Mouse (Mus musculus) neural tube, embryonic 15.5 days (tissue): Measurements from ENCODE around the gene Bloc1s4. TPM values are rescaled to one million over a fixed set of nuclear protein-coding genes. Genes with fewer than 3 reads are reported as not detected.

ENCODE experiments used
- ATAC-seq: fragments of 200-750 bp; cut with Nextera tagmentation; 2 replicates; pipeline ENCODE4 v1.8.0; 2017; ENCODE audit warnings: mild to moderate bottlenecking, moderate TSS enrichment, moderate library complexity; ENCODE audit not compliant: low FRiP score
- H3K27ac ChIP-seq: fragments of 300-500 bp; sonication (generic); replicated peaks from 2 replicates; pipeline ENCODE4 v1.5.1; 2015; ENCODE audit warnings: mild to moderate bottlenecking, inconsistent platforms
- H3K27me3 ChIP-seq: fragments of 300-500 bp; sonication (generic); replicated peaks from 2 replicates; pipeline ENCODE4 v1.6.1; 2015; ENCODE audit warnings: inconsistent platforms
- H3K36me3 ChIP-seq: fragments of 300-500 bp; sonication (generic); 2 replicates; pipeline ENCODE4 v1.6.1; 2015; ENCODE audit warnings: inconsistent platforms
- H3K4me1 ChIP-seq: fragments of 300-500 bp; sonication (generic); 2 replicates; pipeline ENCODE4 v1.6.1; 2015; ENCODE audit warnings: inconsistent platforms
- H3K4me2 ChIP-seq: fragments of 300-500 bp; sonication (generic); 2 replicates; pipeline ENCODE4 v1.6.1; 2015; ENCODE audit warnings: inconsistent platforms, mild to moderate bottlenecking, moderate library complexity
- H3K4me3 ChIP-seq: fragments of 300-500 bp; sonication (generic); replicated peaks from 2 replicates; pipeline ENCODE4 v1.5.1; 2015; ENCODE audit warnings: mild to moderate bottlenecking, inconsistent platforms
- H3K9ac ChIP-seq: fragments of 300-500 bp; sonication (generic); replicated peaks from 2 replicates; pipeline ENCODE4 v1.6.1; 2015; ENCODE audit warnings: mild to moderate bottlenecking, inconsistent platforms
- H3K9me3 ChIP-seq: fragments of 300-500 bp; sonication (generic); replicated peaks from 2 replicates; pipeline ENCODE4 v1.6.1; 2016; ENCODE audit warnings: inconsistent platforms
- WGBS: fragments of 180-500 bp; shearing (Covaris S2); methylation state at CpG from one replicate; pipeline ENCODE4 v1.1.7; 2015; ENCODE audit warnings: mixed read lengths; 5-methylcytosine and 5-hydroxymethylcytosine counted together
- polyA plus RNA-seq: library from polyadenylated mRNA; unstranded; fragments of >200 nt; fragmentation: Nextera tagmentation; extraction: Ambion mirVana; gene quantifications from 2 replicates; pipeline ENCODE4 v1.2.1, GENCODE M21; 2015

Gene Bloc1s4
- polyA plus RNA-seq, 1 experiment from 2014 or later: 30.0 TPM

DNA sequence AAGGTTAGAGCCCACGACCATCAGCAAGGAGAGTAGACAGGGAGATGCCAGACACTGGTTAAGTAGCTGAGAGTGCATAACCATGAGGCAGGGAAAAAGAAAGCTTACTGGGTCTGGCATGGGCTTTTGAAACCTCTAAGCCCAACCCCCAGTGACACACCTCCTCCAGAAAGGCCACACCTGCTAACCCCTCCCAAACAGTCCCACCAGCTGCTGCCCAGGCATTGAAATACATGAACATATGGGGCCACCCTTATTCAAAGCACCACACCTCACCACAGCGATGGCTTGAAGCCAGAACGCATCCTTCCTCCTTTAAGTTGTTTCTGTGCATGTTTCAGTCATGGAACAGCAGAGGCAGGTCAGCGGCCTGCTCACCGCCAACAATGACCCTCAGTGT, 24.1 kb upstream of the Bloc1s4 start:
- Histone ChIP-seq H3K4me1 (peaks cover 2% of the 10 kb centered on the region), H3K4me3 (no peak overlapping the region), H3K4me2 (no peak overlapping the region), H3K27me3 (no peaks in the 10 kb centered on the region), H3K36me3 (no peaks in the 10 kb centered on the region), H3K9ac (no peak overlapping the region), H3K9me3 (no peaks in the 10 kb centered on the region), H3K27ac (no peak overlapping the region)
- 73% methylated on average over 5 of the region's 5 CpGs for WGBS
- no peak for ATAC-seq

DNA sequence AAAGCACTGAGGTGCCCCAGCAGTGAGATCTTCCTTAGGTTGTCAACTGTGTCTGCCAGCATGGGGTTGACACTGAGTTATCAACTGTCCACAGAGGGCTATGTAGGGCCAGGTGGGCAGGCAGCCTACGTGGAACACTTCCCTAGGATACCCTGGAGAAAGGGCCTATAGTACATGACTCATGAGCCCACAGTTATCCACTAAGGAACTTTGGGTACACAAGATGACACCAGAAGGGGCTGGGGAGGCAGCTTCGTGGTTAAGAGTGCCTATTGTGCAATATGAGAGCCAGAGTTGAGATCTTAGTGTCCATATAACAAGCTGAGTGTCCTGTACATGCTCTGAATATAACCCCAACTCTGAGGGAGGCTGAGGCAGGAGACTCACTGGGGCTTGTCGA, 21.2 kb upstream of the Bloc1s4 start:
- no peak for ATAC-seq
- Histone ChIP-seq H3K4me3 (no peak overlapping the region), H3K9ac (no peak overlapping the region), H3K4me2 (no peak overlapping the region), H3K9me3 (no peaks in the 10 kb centered on the region), H3K36me3 (no peaks in the 10 kb centered on the region), H3K4me1 (peaks cover 11% of the 10 kb centered on the region), H3K27ac (no peak overlapping the region), H3K27me3 (no peaks in the 10 kb centered on the region)
- WGBS: 73% methylated on average over 3 of the region's 3 CpGs

DNA sequence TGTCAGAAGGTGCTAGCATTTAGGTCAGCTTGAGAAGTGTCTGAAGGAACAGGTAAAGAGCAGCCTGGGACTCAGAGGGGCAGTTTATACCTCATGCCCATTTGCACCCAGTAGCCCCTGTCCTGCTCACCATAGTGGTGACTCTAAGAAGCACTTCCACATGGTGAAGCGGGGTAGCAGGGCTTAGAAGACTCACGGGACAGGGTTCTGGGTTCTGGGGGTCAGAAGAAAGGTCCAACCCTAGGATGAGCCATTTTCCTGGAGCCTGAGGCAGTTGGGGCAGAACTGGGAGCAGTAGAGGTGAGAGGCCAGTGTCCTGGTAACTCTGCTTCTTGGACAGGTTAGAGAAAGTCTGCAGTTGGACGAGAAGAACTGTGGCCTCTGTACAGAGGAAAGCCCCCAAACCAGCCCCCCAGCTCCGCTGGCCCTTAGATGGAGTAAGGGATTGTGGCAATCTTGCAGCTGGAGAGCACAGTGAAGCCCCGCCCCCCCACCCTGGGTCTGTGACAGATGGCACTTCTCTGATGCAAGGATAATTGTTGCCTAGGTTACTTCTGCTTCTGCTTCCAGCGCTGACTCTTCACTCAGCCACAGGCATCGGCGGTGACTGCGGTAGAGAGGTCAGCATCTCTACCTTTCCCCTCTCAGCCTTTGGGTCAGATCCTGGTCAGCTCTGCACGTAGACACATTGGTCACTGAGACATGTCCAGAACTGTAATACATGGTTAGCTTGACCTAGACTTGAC, 18.7 kb upstream of the Bloc1s4 start:
- Histone ChIP-seq H3K9me3 (no peaks in the 10 kb centered on the region), H3K4me1 (peaks cover 11% of the 10 kb centered on the region), H3K27me3 (no peaks in the 10 kb centered on the region), H3K4me2 (no peak overlapping the region), H3K27ac (no peak overlapping the region), H3K36me3 (no peaks in the 10 kb centered on the region), H3K4me3 (no peak overlapping the region), H3K9ac (no peak overlapping the region)
- peak; percentile 59; the same call in 1 of the 2 replicates for ATAC-seq
- WGBS: 28% methylated on average over 10 of the region's 10 CpGs

DNA sequence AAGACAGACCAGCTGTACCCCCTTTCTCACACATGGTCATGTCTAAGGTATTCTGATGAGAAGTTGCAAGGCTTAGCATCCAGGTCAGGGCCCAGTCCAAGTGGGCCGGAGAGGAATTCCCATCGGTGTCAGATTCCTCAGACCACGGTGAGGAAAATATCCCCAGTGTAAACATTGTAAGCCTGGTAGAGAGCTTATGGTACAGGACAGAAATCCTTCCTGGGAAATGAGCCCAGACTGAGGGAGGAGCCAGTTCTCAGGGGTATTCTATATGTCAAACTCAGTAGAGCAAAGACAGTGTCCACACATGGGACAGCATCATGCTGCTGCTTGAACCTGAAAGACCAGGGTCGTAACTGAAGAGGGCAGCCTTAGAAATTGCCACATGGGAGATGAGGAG, 11.4 kb upstream of the Bloc1s4 start:
- H3K4me2 ChIP-seq: no peak overlapping the region
- H3K27me3 ChIP-seq: no peaks in the 10 kb centered on the region
- no peaks in the 10 kb centered on the region for H3K36me3 ChIP-seq
- H3K27ac ChIP-seq: no peak overlapping the region
- H3K4me1 ChIP-seq: no peaks in the 10 kb centered on the region
- ATAC-seq: no peak
- H3K9ac ChIP-seq: no peak overlapping the region
- 86% methylated on average over 4 of the region's 4 CpGs for WGBS
- H3K4me3 ChIP-seq: no peak overlapping the region
- no peaks in the 10 kb centered on the region for H3K9me3 ChIP-seq

DNA sequence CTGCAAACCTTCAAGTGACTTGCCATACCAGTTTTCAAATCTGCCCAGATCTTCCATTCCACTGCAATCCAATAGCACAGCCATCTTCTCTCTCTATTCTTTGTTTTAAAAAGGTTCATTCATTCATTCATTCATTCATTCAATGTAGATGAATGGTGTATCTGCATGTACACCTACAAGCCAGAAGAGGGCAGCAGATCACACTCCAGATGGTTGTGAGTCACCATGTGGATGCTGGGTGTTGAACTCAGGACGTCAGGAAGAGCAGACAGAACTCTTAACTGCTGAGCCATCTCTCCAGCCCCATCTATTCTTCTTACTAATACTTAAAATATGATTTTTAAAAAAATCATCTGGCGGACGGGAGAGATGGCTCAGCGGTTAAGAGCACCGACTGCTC, 8.6 kb upstream of the Bloc1s4 start:
- no peaks in the 10 kb centered on the region for H3K9me3 ChIP-seq
- 67% methylated on average over 5 of the region's 5 CpGs for WGBS
- no peaks in the 10 kb centered on the region; the same call in 1 of the 2 replicates for H3K27me3 ChIP-seq

DNA sequence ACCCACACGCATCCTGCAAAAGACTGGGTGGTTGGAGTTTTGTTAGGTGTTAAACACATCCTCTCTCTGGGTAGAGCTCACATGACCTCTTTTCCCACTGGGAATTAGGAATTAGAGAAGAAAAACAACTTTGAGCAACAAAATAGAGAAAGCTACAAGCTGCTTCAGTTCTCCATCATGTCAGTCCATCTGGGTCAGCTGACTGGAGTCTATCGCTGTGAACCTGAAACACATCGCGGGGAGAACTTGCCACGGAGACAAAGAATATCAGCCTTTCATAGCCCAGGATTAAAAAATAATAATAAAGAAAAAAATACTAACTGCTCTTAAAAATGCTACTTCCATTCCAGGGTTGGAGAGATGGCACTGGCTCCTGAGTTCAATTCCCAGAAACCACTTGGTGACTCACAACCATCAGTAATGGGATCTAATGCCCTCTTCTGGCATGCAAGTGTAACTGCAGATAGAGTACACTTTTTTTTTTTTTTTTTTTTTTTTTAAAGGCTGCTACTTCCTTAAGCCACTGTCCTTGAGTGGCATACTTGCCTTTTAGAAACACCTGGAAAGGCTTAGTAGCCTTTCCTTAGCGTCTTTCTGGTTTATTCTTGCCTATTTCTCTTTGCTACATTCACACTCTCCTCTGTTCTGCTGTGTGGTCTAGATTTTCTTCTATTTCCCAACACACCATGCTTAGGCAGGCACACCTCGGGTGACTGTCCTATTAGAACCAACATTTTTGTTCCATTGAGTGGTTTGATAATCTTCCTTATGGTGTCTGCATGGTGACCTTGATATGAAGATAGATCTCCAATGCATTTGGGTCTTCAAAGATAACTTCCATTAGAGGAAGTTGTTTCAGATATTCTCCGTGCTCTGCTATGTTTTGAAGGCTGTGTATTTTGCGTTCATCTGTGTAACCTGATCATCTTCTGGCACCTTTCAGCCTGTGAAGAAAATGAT, 1.9 kb upstream of the Bloc1s4 start:
- Histone ChIP-seq H3K36me3 (no peaks in the 10 kb centered on the region), H3K4me1 (peaks cover 20% of the 10 kb centered on the region), H3K4me3 (no peak overlapping the region), H3K9me3 (no peaks in the 10 kb centered on the region), H3K4me2 (no peak overlapping the region), H3K9ac (no peak overlapping the region), H3K27me3 (no peaks in the 10 kb centered on the region; the same call in 1 of the 2 replicates), H3K27ac (no peak overlapping the region)
- no peak for ATAC-seq
- 80% methylated on average over 9 of the region's 9 CpGs for WGBS

More for the DNA sequence above, 8.6 kb upstream of the Bloc1s4 start:
- Histone ChIP-seq H3K27ac (no peak overlapping the region), H3K4me2 (no peak overlapping the region), H3K4me1 (no peaks in the 10 kb centered on the region), H3K36me3 (no peaks in the 10 kb centered on the region), H3K4me3 (no peak overlapping the region), H3K9ac (no peak overlapping the region)
- ATAC-seq: no peak

DNA sequence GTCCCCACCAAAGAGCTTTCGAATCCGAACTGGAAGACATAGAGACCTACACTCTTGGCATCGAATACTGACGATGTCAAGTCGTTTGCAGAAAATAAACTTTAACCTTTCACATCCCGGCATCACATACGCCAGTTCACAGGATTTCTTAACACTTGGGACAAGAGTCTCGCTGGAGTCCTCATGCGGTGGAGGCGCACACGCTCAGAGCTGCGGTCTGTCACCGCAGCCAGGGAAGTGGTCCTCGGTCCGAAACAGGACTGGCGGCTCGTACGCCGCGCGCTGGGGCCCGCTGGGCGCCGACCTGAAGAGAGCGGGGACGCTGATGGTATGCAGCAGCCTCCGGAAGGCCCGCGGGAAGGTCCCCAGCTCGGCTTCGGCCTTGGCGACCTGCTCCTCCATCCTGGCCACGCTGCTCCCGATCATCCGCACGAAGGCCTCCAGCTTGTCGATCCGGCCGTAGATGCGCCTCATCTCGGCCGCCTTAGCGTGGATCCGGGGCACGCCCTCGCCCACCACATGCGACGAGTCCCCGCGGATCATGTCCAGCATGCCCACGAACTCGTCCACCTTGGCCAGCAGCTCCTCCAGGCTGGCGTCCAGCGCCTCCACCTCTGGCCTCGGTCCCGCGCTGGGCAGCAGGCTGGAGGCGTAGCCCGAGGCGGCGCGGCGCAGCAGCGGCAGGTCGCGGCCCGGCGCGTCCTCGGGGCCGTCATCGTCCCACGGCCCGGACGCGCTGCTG, 485 bp downstream of the Bloc1s4 start:
- H3K9ac ChIP-seq: peak overlapping the region; percentile 86
- no peaks in the 10 kb centered on the region; the same call in 1 of the 2 replicates for H3K27me3 ChIP-seq
- H3K27ac ChIP-seq: peak overlapping the region; percentile 72
- H3K4me3 ChIP-seq: peak overlapping the region; percentile 97
- H3K36me3 ChIP-seq: no peaks in the 10 kb centered on the region
- H3K4me1 ChIP-seq: peaks cover 20% of the 10 kb centered on the region
- WGBS: 3% methylated on average over 75 of the region's 76 CpGs
- H3K4me2 ChIP-seq: peak overlapping the region; percentile 95
- H3K9me3 ChIP-seq: no peaks in the 10 kb centered on the region
- peak; percentile 65 for ATAC-seq

DNA sequence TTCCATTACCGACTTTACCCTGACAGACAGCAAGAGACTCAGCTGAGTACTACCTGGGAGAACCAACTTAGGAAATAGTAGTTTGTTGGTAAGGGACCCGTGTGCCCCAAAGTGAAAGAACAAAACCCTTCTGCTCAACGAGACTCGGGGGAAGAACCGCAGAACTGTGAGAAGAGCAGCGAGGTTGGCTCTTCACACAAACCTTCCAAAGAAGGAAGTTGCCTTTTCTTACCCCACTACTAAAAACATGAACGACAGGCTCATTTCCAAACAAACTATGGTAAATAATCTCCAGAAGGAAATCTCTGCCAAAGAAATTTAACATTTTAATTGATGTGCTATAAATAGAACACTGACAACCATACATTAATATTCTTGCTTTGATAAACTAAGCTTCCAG, 1.4 kb downstream of the Bloc1s4 start:
- no peak for ATAC-seq
- 93% methylated on average over 7 of the region's 7 CpGs for WGBS
- Histone ChIP-seq H3K9me3 (no peaks in the 10 kb centered on the region), H3K4me1 (peaks cover 20% of the 10 kb centered on the region), H3K9ac (0 out of 2 replicates have a peak overlapping the region, but pooled peaks have one; percentile 8), H3K36me3 (no peaks in the 10 kb centered on the region), H3K4me3 (peak overlapping the region; percentile 97), H3K27ac (no peak overlapping the region), H3K27me3 (no peaks in the 10 kb centered on the region; the same call in 1 of the 2 replicates), H3K4me2 (peak overlapping the region; percentile 95)

DNA sequence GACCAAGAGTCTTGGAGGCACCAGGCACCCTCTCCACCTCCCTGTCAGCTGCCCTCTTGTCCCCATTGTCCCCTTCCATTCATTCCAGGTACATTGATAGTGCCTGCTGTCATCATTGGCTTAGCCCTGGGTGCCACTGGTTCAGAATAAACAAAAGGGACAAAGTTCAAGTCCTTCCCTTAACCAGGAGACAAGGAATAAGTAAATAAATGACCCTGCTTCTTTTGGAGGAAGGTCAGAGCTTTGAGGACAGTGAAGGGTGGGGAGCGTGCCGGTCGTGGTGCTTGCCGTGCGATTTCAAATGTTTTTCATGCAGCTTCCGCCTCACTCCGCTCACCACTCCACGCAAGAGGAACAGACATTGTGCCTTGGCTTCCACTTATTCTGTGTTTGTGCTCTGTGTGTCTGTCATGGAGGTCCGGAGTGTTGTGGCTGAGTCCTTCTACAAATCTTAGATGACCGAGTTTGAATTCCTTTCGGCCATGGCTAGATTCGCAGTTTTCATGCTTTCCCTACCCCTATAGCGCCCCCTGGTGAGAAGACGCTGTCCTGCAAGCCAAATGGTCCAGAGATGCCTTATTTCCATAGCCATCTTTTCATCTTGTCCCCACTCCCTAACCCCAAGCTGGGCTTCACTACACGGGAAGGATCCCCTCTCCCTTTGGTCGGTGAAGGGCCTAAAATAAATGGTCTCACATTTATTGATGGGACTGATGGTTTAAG, 6.2 kb downstream of the Bloc1s4 start:
- no peaks in the 10 kb centered on the region for H3K36me3 ChIP-seq
- no peak overlapping the region for H3K4me3 ChIP-seq
- no peak overlapping the region for H3K9ac ChIP-seq
- 41% methylated on average over 16 of the region's 16 CpGs for WGBS
- no peaks in the 10 kb centered on the region for H3K9me3 ChIP-seq
- no peaks in the 10 kb centered on the region for H3K27me3 ChIP-seq
- ATAC-seq: no peak
- H3K4me1 ChIP-seq: peaks cover 13% of the 10 kb centered on the region
- no peak overlapping the region; the same call in 1 of the 2 replicates for H3K4me2 ChIP-seq
- no peak overlapping the region for H3K27ac ChIP-seq

DNA sequence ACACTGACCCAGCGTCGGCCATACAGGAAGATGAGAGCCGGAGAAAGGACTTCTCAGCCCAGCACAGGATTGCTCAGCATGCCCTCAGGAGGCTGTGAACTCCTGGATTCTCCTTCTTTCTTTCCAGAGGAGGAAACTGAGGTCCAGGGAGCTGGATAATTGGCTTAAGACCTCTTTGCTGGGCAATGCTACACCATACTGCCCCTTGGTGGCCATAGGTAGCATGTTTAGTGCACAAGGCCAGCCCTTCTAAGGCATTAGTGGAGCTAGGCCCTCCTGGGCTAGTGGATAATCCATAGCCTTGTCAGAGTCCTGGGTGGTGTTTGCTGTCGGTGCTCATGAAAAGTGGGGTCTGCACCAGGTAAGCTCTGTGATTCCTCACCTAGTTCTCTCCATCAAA, 8.6 kb downstream of the Bloc1s4 start:
- H3K27ac ChIP-seq: no peak overlapping the region
- no peak overlapping the region for H3K4me3 ChIP-seq
- no peaks in the 10 kb centered on the region for H3K9me3 ChIP-seq
- ATAC-seq: no peak
- H3K4me2 ChIP-seq: no peak overlapping the region
- H3K9ac ChIP-seq: no peak overlapping the region
- 0 out of 2 replicates have a peak, but pooled peaks cover 3% of the 10 kb centered on the region for H3K27me3 ChIP-seq
- no peaks in the 10 kb centered on the region for H3K36me3 ChIP-seq
- no peaks in the 10 kb centered on the region; the same call in 1 of the 2 replicates for H3K4me1 ChIP-seq
- 66% methylated on average over 4 of the region's 4 CpGs for WGBS
